Mouse (Mus musculus): ENCODE measurements around the gene Atp5c1.

Gene Atp5c1

DNA sequence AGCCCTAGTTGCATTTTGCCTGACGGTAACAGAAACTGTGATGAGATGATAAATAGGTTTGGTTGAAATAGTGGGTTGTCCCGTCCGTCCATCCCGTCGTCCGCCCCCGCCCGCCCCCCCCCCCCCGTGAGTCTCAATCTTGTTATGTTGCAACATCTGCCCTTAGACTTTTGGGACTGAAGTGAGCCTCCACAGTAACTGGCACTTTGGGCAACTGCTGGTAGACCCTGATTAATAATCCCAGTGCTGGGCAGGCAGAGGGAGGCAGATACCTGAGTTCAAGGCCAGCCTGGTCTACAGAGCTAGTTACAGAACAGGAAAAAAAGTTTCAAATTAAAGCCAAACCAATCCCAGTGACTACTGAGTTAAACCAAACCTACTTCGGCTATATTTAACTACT is 30.9 kb downstream of the Atp5c1 start:
- no peak for DNase-seq

DNA sequence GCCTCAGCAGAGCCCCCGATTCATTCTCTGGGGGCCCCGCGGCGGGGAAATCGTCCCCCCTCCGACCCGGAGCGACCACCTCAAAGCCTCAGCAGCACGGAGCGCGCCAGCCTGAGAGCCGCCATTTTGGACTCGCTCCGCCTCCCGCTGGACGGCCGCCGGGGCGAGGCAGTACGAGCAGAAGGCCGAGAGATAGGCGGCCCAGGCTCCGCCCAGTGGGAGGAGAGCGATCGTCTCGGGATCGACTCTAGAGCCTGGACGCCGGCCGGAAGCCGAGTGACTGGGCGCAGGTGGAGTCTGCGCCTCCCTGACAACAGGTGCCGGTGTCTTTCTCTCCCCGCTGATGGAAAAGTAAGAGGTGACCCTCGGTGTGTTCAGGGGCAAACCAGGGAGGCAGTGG is 31.8 kb downstream of the Atp5c1 start, which contains the start of gene Taf3:
Gene Taf3, minus strand, starts transcription at position 136 of the 400 bp plus-strand sequence.
- DNase-seq: peak; percentile 93

DNA sequence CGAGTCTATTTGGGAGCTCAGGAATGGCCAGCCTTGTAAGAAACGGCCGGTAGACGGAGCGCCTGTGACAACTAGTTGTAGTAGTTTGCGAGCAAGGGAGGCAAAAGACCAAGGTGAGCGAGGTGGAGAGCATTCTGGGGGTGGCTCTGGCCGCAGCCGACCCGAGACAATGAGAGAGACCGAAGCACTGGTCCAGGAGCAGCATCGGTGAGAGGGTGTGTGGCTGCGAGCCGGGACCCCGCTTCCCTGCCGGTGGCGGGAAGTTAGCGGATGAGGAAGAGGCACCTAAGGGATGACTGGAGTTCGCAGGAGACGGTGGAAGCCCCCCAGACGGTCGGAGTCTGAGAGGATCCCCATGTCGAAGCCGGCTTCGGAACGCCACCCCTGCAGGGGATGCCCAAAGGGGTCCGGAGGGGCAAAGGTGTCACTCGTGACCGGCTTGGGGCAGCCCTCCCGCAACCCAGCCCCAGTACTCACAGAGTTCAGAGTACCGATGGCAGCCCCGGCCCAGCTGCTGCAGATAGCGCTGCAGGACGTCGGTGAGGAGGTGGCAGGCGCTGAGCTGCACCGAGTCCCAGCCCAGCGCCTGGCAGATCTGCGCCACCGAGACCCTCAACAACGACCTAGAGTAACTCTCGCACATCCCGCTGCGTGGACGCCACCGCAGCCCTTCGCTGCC is 32.4 kb downstream of the Atp5c1 start:
- DNase-seq: peak; percentile 29

DNA sequence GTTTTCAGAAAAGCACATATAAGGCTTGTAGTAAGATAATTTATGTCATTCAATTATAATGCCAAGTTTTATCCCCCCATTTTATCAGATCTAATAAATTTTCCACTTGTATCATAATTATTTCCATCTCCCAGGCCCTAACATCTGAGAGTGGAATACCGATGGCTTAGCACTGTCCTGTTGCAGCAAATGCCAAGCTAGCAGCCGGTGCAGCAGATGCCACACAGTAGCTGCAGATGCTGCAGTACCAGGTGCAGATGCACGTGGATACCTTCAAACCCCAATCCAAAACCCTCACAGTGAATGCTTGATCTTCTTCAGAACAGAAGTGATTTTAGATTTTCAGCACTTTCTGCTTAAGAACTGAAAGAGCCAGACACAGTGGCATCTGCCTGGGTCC is 45.3 kb downstream of the Atp5c1 start:
- no peak for DNase-seq

DNA sequence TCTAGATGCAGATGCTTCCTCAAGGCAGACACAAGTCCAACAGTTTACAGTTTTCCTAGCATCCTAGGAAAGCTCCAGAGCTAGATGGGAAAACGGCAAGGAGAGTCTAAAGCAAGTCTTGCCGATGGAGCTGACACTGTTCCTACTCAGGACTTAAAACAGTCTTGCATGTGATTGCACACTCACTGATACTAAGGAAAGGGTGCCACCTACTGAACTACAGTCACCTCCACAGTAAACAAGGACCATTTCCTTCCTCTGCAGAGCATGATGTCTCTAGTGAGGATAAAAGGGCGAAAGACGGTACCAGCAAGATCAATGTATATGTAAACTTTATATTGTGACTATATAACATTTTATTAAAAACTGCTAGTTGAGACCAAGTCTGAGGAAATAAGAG is 46.6 kb downstream of the Atp5c1 start:
- no peak for DNase-seq

DNA sequence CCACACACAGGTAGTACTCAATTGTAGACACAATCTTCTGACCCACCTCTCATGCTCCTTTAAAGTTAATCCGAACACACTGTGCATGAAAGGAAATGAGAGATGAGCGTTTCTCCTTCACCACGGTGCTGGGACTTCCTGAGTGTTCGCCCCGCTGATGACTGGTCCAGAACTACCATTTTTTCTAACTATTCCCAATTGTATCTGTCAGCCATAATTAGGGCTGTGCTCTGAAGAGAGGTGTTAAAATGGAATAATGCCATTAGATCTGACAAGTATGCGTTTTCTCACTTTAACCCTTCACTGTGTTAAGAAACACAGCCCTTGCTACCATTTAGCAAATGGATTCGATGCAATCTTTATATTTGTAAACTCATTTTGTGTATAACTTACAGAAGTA is 50.6 kb downstream of the Atp5c1 start:
- DNase-seq: no peak

DNA sequence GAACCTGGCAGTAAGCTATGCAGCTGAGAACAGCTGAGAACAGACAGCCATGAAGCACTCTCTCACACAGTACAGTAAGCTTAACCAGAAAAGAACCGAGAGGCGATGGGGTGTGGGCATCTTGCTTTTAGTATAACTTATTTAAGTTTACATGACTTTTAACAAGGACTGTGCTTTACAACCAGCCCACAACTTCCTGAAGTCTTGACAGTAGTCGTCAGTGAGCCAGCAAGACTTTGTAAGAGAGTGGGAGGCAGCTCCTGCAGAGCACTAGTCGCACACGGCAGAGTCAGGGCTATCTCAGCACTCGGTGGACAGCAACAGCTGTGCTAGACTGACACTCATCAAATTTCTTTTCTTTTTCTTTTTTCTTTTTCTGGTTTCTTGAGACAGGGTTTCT is 56.0 kb downstream of the Atp5c1 start:
- no peak for DNase-seq

DNA sequence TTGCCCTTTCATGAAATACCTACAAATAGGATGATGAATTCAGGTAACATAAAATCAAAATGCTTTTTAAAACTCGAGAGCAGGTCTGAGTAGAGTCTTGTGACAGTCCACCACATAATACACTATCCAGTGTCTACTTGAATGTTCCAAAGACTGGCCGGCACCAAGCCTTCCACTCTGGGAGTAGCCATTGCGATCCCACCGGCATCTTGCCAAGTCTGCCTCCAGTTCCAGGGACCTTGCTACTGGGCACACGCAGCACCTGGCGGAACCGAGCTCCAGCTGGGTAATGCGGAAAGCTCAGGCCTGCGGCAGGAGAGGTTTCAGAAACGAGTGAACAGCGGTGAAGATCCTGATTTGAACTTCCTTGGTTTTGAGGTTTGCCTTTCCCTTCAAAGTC is 59.0 kb downstream of the Atp5c1 start:
- no peak for DNase-seq

DNA sequence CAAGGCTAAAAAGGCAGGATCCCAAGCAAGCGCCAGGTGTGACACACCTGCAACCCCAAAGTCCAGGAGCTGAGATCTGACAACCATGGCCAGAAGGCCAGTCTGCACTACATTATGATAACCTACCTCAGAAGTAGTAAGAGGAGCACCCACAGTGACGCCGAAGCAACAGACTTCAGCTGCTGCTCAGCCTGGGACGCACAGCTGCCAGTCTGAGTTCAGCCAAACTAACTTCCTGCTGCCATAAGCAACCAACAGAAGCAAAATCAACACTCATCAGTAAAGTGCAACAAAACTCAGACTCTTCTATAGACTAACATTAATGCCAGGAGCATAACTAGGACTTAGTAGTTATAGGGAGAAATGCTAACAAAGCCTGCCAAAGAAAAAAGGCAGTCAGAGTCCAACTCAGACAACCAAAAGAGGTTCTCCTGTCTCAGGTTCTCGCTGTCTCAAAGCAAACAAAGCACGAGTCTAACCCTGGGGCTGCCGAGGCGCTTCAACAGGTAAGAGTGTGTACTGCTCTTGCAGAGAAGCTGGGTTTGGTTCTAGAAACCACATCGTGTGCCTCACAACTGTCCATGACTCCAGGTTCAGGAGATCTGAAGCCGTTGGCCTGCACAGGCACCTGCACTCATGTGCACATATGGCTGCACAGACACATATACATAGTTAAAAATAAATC is 65.2 kb downstream of the Atp5c1 start:
- DNase-seq: no peak

DNA sequence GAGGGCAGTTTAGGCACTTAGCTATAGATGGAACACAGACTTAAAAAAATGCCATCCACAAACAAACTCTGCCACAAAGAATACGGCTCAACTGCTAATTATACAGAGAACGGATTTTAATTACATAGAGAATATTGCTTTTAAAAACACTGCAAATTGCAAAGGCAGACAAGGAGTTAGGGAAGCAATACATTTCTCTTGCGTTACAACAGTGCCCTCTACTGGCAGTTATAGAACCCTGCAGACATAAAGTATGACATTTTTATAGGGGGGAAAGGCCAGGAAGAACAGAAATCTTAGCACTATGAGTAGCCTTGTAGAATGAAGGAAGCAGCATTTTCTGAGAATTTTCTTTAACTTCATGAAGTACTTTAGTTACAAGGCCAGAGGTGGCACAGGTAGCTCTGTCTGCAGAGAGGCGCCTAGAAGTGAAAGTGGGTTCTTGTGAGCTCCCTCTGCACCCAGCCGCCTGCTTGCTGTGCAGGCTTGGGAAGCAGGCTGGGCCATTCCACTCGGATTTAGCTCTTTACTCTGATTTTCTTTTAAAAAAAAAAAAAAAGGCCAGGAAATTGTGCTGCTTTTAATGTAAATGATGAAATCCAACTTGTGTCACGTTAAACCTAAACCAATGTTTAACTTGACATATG is 69.9 kb downstream of the Atp5c1 start:
- no peak for DNase-seq

DNA sequence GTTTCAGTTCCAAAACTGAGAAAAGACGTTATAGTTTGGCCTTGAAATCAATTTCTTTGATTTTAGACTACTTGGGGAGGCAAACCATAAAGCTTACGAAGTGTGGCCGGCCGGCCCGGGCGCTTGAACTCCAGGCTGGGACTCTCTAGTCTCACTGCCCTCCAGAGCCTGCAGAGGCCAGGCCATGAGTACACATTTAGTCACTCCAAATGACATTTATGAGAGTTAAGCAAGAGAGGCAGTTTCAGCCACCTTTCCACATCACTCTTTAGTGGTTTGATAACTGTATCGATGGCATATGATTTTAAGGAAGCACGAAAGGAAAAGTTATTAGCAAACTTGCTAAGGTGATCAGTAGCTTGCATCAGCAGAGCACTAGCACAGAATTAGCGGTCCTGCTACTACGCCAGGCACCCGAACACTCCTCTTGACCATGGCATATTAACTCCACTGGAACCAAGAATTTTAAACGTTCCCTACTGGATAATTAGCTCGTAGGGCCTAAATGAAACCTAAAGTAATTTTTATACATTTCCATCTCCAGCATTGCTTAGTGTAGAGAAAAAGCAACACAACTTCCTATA is 70.5 kb downstream of the Atp5c1 start:
- DNase-seq: no peak

DNA sequence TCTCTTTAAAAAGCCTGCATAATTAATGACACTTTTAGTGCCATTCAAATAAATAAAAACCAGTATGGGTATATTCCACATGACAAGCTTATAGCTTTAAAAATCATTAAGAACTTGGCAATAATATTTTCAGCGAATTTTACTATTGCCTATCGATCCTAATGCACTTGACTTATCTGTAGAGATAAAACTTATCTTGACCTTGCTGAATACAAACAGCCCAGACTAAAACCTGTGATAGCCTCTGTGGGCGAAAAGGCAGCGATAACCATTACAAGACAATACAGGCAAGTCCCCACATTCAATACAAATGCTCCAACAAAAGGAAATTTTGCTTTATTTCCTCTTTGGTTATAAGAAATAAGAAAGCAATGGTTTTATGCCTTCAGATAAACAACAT is 71.7 kb downstream of the Atp5c1 start:
- DNase-seq: no peak

Data from right cerebral cortex, postnatal 4 days (tissue).